Mouse (Mus musculus) G1E-ER4 (cell line): Measurements from ENCODE around the gene Fgfr2. TPM values are rescaled to one million over a fixed set of nuclear protein-coding genes. Genes with fewer than 3 reads are reported as not detected.

ENCODE experiments used
- GATA1 ChIP-seq: IDR thresholded peaks from one replicate; pipeline ENCODE4 v1.8.0; 2012; ENCODE audit warnings: low read length, inconsistent platforms
- polyA plus RNA-seq: library from polyadenylated mRNA; stranded (reverse); fragments of >175 nt; gene quantifications from 2 replicates; pipeline ENCODE4 v1.2.3, GENCODE M21; 2012

Gene Fgfr2
- polyA plus RNA-seq, 1 experiment, result not detected

DNA sequence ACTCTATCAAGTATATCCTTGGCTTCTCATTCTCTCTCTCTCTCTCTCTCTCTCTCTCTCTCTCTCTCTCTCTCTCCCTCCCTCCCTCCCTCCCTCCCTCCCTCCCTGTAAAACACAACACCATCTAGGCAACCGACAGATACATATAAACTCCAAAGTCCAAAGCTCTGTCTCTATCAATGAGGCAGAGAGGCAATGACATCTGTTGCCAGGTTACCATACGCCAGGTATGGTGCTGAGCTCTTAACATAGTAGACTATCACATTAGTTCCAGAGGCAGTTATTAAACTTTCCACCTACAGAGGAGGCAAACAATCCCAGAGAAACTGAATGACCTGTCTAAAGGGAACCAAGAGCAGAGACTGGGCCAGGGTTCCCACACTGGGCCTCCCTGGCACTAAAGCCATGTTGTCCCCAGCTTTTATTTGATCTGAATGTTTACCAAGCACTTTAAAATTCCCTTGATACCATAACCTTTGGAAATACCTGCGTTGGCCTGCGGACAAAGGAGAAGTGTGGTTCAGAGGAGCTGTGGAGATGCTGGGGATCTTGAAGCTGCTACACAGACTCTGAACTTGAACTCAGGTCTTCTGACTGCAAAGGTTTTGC lies 2268.4 kb downstream of the Fgfr2 start:
- no peak for TF ChIP-seq GATA1

- TF ChIP-seq GATA1, result no peak
Observed at GRCm38 (mm10) chr7:130847164-130847718, 2275.9 kb downstream of the Fgfr2 start.

- TF ChIP-seq GATA1, result no peak
Observed at GRCm38 (mm10) chr7:130839380-130840100, 2283.6 kb downstream of the Fgfr2 start.

- no peak for TF ChIP-seq GATA1
Observed at GRCm38 (mm10) chr7:130838658-130839025, 2284.5 kb downstream of the Fgfr2 start.

- no peak for TF ChIP-seq GATA1
Observed at GRCm38 (mm10) chr7:130837941-130838657, 2285.1 kb downstream of the Fgfr2 start.

DNA sequence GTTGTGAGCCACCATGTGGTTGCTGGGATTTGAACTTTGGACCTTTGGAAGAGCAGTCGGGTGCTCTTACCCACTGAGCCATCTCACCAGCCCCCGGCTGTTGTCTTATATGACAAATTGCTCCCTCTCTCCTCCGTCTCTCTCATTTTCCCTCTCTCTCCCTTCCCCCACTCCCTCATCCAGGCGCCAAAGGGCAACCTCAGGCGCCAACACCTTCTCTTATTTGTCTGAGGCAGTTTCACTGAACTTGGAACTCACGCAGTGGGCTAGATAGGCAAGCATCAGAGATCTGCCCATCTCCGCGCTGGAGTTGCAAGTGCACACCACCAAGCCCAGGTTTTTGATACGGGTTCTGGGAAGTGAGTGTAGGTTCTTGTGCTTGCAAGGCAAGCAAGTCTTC lies 2287.1 kb downstream of the Fgfr2 start:
- TF ChIP-seq GATA1, result no peak

DNA sequence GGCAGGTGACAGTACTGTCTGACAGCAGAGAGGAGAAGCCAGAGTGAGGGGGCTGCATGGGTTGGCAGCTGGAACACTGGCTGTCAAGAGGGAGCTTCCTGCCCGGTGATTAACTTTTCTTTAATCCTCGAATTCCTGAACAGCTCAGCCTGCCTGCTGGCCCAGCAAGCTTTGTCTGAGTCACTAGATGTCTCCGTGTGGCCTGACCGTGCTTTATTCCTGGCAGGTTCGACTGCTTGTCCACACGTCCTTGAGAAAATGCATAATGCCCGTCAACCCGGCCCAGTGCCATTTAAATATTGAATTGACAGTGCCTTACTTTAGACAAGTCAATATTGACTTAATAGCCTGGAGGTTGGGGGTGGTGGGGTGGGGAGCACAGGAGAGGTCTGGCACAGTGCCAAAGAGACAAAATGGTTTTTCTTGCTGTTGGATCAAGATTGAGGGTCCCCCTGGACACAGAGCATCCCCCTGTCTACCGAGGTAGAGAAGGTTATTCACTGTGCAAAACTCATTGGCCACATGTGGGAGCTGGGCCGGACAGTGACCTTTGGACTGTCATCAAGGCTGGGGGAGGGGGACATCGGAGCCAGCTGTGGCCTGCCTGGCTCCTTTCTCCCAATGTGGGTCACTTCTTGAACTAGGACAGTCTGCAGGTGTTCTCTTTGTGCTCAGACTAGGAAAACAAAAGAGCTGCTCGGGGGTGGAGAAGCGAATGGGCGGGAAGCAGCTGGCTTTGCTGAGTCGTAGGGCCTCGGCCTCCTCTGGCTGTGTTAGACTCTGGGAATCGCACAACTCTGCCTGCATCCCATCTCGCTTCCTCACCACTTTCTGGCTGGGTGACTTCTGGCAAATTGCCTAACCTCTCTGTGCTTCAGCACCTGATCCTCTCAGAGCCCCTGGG lies 2287.9 kb downstream of the Fgfr2 start:
- TF ChIP-seq GATA1, result no peak

- TF ChIP-seq GATA1, result no peak
Observed at GRCm38 (mm10) chr7:130834299-130834698, 2288.9 kb downstream of the Fgfr2 start.

GRCm38 (mm10) chr7:130831586-130831985 lies 2291.6 kb downstream of the Fgfr2 start:
- no peak for TF ChIP-seq GATA1

- no peak for TF ChIP-seq GATA1
Observed at GRCm38 (mm10) chr7:130828475-130828874, 2294.7 kb downstream of the Fgfr2 start.

DNA sequence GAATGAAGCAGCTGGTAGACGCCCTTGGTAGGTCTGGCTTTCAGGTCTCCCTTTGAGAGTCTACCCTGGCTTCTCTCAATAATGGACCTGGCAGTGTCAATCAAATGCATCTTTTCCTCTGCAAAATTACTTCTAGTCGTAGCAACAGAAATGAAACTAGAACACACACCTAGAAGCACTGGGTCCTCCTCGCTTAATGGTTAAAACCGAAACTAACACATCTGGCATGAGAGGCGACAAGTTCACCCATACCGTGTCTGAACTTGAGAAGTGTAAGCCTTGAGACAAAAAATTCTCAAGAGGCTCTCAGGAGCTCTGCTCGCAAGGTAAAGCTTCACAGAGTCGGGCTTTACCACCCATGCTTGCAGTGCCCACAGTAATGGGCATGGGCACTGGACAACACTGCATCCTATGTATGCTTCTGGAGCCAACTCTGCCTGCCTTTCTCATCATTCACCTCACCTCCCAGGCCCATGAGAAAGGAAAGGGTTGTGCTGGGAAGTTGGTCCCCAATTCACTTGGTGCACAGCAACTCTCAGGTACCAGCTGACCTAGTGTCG lies 2295.2 kb downstream of the Fgfr2 start:
- TF ChIP-seq GATA1, result no peak

DNA sequence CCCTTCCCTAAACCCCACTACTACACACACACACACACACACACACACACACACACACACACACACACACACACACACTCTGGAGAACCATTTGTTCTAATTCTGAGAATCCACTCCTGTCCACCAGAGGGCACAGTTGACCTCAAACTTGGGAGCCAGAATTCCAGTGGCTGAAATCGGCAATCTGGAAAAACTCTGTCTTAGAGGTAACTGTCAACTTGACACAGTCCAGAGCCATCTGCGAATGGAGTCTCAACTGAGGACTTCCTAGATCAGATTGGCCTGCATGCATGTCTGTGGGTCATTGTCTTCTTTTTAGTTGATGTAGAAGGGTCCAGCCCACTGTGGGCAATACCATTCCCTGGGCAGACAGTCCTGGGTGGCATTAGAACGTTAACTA lies 2295.7 kb downstream of the Fgfr2 start:
- no peak for TF ChIP-seq GATA1

- TF ChIP-seq GATA1, result no peak
Observed at GRCm38 (mm10) chr7:130826343-130826742, 2296.8 kb downstream of the Fgfr2 start.

DNA sequence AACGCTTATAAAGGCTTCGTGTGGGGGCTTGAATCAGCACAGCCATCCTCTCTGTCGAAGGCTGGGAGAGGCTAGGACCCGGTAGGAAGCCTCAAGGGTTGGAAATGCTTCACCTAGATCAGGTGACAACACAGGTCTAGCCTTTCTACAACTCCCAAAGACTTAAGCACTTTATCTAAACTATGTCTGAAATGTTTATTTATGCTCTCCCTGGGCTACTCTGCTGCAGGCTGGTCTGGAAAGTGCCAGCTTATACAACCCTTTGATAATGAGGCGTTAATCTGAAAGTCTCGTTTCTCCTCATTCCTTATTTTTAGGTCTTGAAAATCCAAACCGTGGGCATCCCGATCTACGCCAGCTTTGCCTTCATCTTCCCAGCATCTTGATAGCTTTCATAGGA lies 2299.2 kb downstream of the Fgfr2 start:
- TF ChIP-seq GATA1, result no peak

DNA sequence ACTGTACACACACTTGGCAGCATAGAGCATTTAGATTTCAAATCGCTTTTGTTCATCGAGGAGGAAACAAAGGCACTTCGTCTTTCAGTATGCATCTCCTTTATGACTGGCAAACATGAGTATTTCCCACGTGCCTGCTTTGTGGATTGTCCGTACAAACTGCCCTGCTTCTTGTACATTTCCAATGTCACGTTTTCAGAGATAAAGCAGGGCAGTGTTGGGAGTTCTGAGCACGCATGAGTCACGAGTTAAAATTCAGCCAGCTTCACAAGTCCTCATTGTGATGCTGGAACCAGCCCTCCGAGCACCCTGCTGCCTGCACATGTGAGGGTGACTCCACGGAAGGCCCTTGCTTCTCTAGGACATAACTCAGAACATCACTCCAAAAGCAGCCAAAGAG lies 2303.5 kb downstream of the Fgfr2 start:
- no peak for TF ChIP-seq GATA1
